Mouse (Mus musculus): ENCODE results near the gene Ret. TPM values are rescaled to one million over a fixed set of nuclear protein-coding genes. Genes with fewer than 3 reads are reported as not detected.
A peak's percentile ranks its signal among the peaks of the same experiment; 100 is the strongest.

Gene Ret
- polyA plus RNA-seq, 1 experiment from 2014 or later, result 12.0 TPM

GRCm38 (mm10) chr6:118205176-118205890, 7.8 kb upstream of the Ret start:
- Histone ChIP-seq H3K4me1 (ENCODE audit: control insufficient read depth, insufficient read depth, low read length) (peaks cover 4% of the 10 kb centered on the region; the same call in 1 of the 2 replicates), H3K4me2 (ENCODE audit: low read depth) (no peak overlapping the region), H3K36me3 (ENCODE audit: control insufficient read depth, insufficient read depth, low read length) (no peaks in the 10 kb centered on the region), H3K27ac (ENCODE audit: low read depth, low read length) (no peak overlapping the region), H3K9me3 (ENCODE audit: control insufficient read depth, low read length) (no peaks in the 10 kb centered on the region), H3K4me3 (ENCODE audit: low read depth, low read length) (no peak overlapping the region), H3K9ac (ENCODE audit: low read length) (no peak overlapping the region), H3K27me3 (ENCODE audit: control insufficient read depth, insufficient read depth, low read length) (no peaks in the 10 kb centered on the region)
- WGBS, result 49% methylated on average over 7 of the region's 7 CpGs
- no peak for ATAC-seq (ENCODE audit: insufficient read depth, low FRiP score, low TSS enrichment)
- no peak for DNase-seq (ENCODE audit: low spot score)

- Histone ChIP-seq H3K4me1 (ENCODE audit: control insufficient read depth, insufficient read depth, low read length) (peaks cover 4% of the 10 kb centered on the region; the same call in 1 of the 2 replicates), H3K36me3 (ENCODE audit: control insufficient read depth, insufficient read depth, low read length) (no peaks in the 10 kb centered on the region), H3K27ac (ENCODE audit: low read depth, low read length) (no peak overlapping the region), H3K27me3 (ENCODE audit: control insufficient read depth, insufficient read depth, low read length) (no peaks in the 10 kb centered on the region; the same call in 1 of the 2 replicates), H3K4me2 (ENCODE audit: low read depth) (no peak overlapping the region), H3K4me3 (ENCODE audit: low read depth, low read length) (no peak overlapping the region), H3K9me3 (ENCODE audit: control insufficient read depth, low read length) (no peaks in the 10 kb centered on the region), H3K9ac (ENCODE audit: low read length) (no peak overlapping the region)
- no peak for DNase-seq (ENCODE audit: low spot score)
- peak; percentile 53; the same call in 1 of the 2 replicates for ATAC-seq (ENCODE audit: insufficient read depth, low FRiP score, low TSS enrichment)
- WGBS, result 86% methylated on average over 1 of the region's 1 CpGs
These were observed 6.6 kb upstream of the Ret start for GRCm38 (mm10) chr6:118204112-118204511.

GRCm38 (mm10) chr6:118196751-118197439, 623 bp downstream of the Ret start:
- 0 out of 2 replicates have a peak, but pooled peaks cover 3% of the 10 kb centered on the region for H3K4me1 ChIP-seq (ENCODE audit: control insufficient read depth, insufficient read depth, low read length)
- 0% methylated on average over 76 of the region's 84 CpGs for WGBS
- H3K9ac ChIP-seq (ENCODE audit: low read length), result peak overlapping the region; percentile 53
- H3K27ac ChIP-seq (ENCODE audit: low read depth, low read length), result no peak overlapping the region
- DNase-seq (ENCODE audit: low spot score) (peak; percentile 64), ATAC-seq (ENCODE audit: insufficient read depth, low FRiP score, low TSS enrichment) (peak; percentile 46; the same call in 1 of the 2 replicates)
- peaks cover 35% of the 10 kb centered on the region for H3K27me3 ChIP-seq (ENCODE audit: control insufficient read depth, insufficient read depth, low read length)
- no peaks in the 10 kb centered on the region for H3K9me3 ChIP-seq (ENCODE audit: control insufficient read depth, low read length)
- H3K4me3 ChIP-seq (ENCODE audit: low read depth, low read length), result peak overlapping the region; percentile 64
- no peaks in the 10 kb centered on the region for H3K36me3 ChIP-seq (ENCODE audit: control insufficient read depth, insufficient read depth, low read length)
- peak overlapping the region; percentile 98 for H3K4me2 ChIP-seq (ENCODE audit: low read depth)

- H3K27me3 ChIP-seq (ENCODE audit: control insufficient read depth, insufficient read depth, low read length), result peaks cover 35% of the 10 kb centered on the region
- no peak overlapping the region for H3K4me2 ChIP-seq (ENCODE audit: low read depth)
- 38% methylated on average over 8 of the region's 8 CpGs for WGBS
These were observed 2.4 kb downstream of the Ret start for GRCm38 (mm10) chr6:118195108-118195507.

GRCm38 (mm10) chr6:118192882-118193281, 4.6 kb downstream of the Ret start:
- ATAC-seq (ENCODE audit: insufficient read depth, low FRiP score, low TSS enrichment), result no peak
- WGBS, result 70% methylated on average over 3 of the region's 3 CpGs
- Histone ChIP-seq H3K4me2 (ENCODE audit: low read depth) (no peak overlapping the region), H3K4me1 (ENCODE audit: control insufficient read depth, insufficient read depth, low read length) (0 out of 2 replicates have a peak, but pooled peaks cover 3% of the 10 kb centered on the region), H3K27me3 (ENCODE audit: control insufficient read depth, insufficient read depth, low read length) (peaks cover 28% of the 10 kb centered on the region), H3K9me3 (ENCODE audit: control insufficient read depth, low read length) (no peaks in the 10 kb centered on the region), H3K27ac (ENCODE audit: low read depth, low read length) (no peak overlapping the region), H3K4me3 (ENCODE audit: low read depth, low read length) (no peak overlapping the region), H3K9ac (ENCODE audit: low read length) (no peak overlapping the region), H3K36me3 (ENCODE audit: control insufficient read depth, insufficient read depth, low read length) (no peaks in the 10 kb centered on the region)
- DNase-seq (ENCODE audit: low spot score), result no peak

More at GRCm38 (mm10) chr6:118195108-118195507, 2.4 kb downstream of the Ret start:
- Histone ChIP-seq H3K9me3 (ENCODE audit: control insufficient read depth, low read length) (no peaks in the 10 kb centered on the region), H3K4me1 (ENCODE audit: control insufficient read depth, insufficient read depth, low read length) (0 out of 2 replicates have a peak, but pooled peaks cover 3% of the 10 kb centered on the region), H3K36me3 (ENCODE audit: control insufficient read depth, insufficient read depth, low read length) (no peaks in the 10 kb centered on the region), H3K27ac (ENCODE audit: low read depth, low read length) (no peak overlapping the region), H3K4me3 (ENCODE audit: low read depth, low read length) (no peak overlapping the region), H3K9ac (ENCODE audit: low read length) (no peak overlapping the region)
- ATAC-seq (ENCODE audit: insufficient read depth, low FRiP score, low TSS enrichment), result no peak
- DNase-seq (ENCODE audit: low spot score), result peak; percentile 67

- Histone ChIP-seq H3K4me1 (ENCODE audit: control insufficient read depth, insufficient read depth, low read length) (peaks cover 3% of the 10 kb centered on the region; the same call in 1 of the 2 replicates), H3K36me3 (ENCODE audit: control insufficient read depth, insufficient read depth, low read length) (no peaks in the 10 kb centered on the region), H3K4me2 (ENCODE audit: low read depth) (no peak overlapping the region), H3K4me3 (ENCODE audit: low read depth, low read length) (no peak overlapping the region), H3K27me3 (ENCODE audit: control insufficient read depth, insufficient read depth, low read length) (peaks cover 22% of the 10 kb centered on the region), H3K9me3 (ENCODE audit: control insufficient read depth, low read length) (no peaks in the 10 kb centered on the region), H3K9ac (ENCODE audit: low read length) (no peak overlapping the region), H3K27ac (ENCODE audit: low read depth, low read length) (no peak overlapping the region)
- no peak for DNase-seq (ENCODE audit: low spot score)
- 59% methylated on average over 4 of the region's 4 CpGs for WGBS
- no peak for ATAC-seq (ENCODE audit: insufficient read depth, low FRiP score, low TSS enrichment)
These were observed 5.3 kb downstream of the Ret start for GRCm38 (mm10) chr6:118192199-118192598.

- H3K4me1 ChIP-seq (ENCODE audit: control insufficient read depth, insufficient read depth, low read length), result peaks cover 3% of the 10 kb centered on the region; the same call in 1 of the 2 replicates
- no peak overlapping the region for H3K4me3 ChIP-seq (ENCODE audit: low read depth, low read length)
- 53% methylated on average over 3 of the region's 3 CpGs for WGBS
- H3K4me2 ChIP-seq (ENCODE audit: low read depth), result no peak overlapping the region
- no peaks in the 10 kb centered on the region for H3K27me3 ChIP-seq (ENCODE audit: control insufficient read depth, insufficient read depth, low read length)
- DNase-seq (ENCODE audit: low spot score) (no peak), ATAC-seq (ENCODE audit: insufficient read depth, low FRiP score, low TSS enrichment) (no peak)
- no peaks in the 10 kb centered on the region for H3K36me3 ChIP-seq (ENCODE audit: control insufficient read depth, insufficient read depth, low read length)
- H3K9me3 ChIP-seq (ENCODE audit: control insufficient read depth, low read length), result no peaks in the 10 kb centered on the region
- H3K27ac ChIP-seq (ENCODE audit: low read depth, low read length), result no peak overlapping the region
- no peak overlapping the region for H3K9ac ChIP-seq (ENCODE audit: low read length)
These were observed 7.8 kb downstream of the Ret start for GRCm38 (mm10) chr6:118189764-118190163.

GRCm38 (mm10) chr6:118188599-118188998, 8.9 kb downstream of the Ret start:
- no peaks in the 10 kb centered on the region for H3K27me3 ChIP-seq (ENCODE audit: control insufficient read depth, insufficient read depth, low read length)
- H3K36me3 ChIP-seq (ENCODE audit: control insufficient read depth, insufficient read depth, low read length), result no peaks in the 10 kb centered on the region
- H3K4me3 ChIP-seq (ENCODE audit: low read depth, low read length), result no peak overlapping the region
- 92% methylated on average over 9 of the region's 9 CpGs for WGBS
- no peak overlapping the region for H3K27ac ChIP-seq (ENCODE audit: low read depth, low read length)
- no peak overlapping the region for H3K9ac ChIP-seq (ENCODE audit: low read length)
- no peak overlapping the region for H3K4me2 ChIP-seq (ENCODE audit: low read depth)
- H3K9me3 ChIP-seq (ENCODE audit: control insufficient read depth, low read length), result no peaks in the 10 kb centered on the region
- DNase-seq (ENCODE audit: low spot score), result no peak
- ATAC-seq (ENCODE audit: insufficient read depth, low FRiP score, low TSS enrichment), result no peak
- H3K4me1 ChIP-seq (ENCODE audit: control insufficient read depth, insufficient read depth, low read length), result peaks cover 3% of the 10 kb centered on the region; the same call in 1 of the 2 replicates

Data from neural tube, embryonic 11.5 days (tissue).